Mouse (Mus musculus) brain, embryonic 14.5 days (tissue): Measurements from ENCODE around the gene 1700024G13Rik. TPM values are rescaled to one million over a fixed set of nuclear protein-coding genes. Genes with fewer than 3 reads are reported as not detected.
"Not testable (repeated sequence)": the region's sequence is repeated elsewhere in the genome, so short reads cannot be mapped to it uniquely, and the experiment has no call there.

Experiments
- DNase-seq: peaks from one replicate; pipeline ENCODE4 v3.0.0-alpha.2; 2011; ENCODE audit warnings: low read depth
- CTCF ChIP-seq: fragments of 200-500 bp; IDR thresholded peaks from 2 replicates; pipeline ENCODE4 v1.5.1; 2012; ENCODE audit warnings: inconsistent platforms, mild to moderate bottlenecking, moderate library complexity, borderline replicate concordance; ENCODE audit not compliant: insufficient read depth, insufficient read length; ENCODE audit errors: extremely low read depth
- POLR2A ChIP-seq: fragments of 200-500 bp; IDR thresholded peaks from 2 replicates; pipeline ENCODE4 v1.6.1; 2012; ENCODE audit warnings: mild to moderate bottlenecking, inconsistent platforms, borderline replicate concordance; ENCODE audit not compliant: poor library complexity, insufficient read depth, insufficient read length, severe bottlenecking; ENCODE audit errors: extremely low read depth
- polyA plus RNA-seq: library from polyadenylated mRNA; depleted of rRNA; stranded (reverse); fragments of >200 nt; gene quantifications from 2 replicates; pipeline ENCODE4 v1.2.3, GENCODE M21; 2012

Gene 1700024G13Rik
- polyA plus RNA-seq, 1 experiment = 0.67 TPM

DNA sequence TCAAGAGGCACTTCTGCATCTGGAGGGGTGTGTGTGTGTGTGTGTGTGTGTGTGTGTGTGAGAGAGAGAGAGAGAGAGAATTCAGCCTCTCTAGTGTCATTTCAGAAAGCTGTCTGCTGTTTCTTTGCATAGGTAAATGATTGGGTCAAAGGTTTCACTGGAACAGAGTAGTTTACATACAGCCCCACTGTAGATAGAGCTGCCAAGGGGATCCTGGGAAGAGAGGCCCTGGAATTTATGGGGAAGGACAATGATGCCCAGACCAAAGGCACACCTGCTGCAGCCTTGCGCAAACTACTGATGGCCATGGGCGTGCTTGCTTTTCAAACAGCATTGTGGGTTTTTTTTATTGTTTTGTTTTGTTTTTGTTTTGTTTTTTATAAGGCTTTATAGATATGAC is 15.7 kb downstream of the 1700024G13Rik start:
- no peak for TF ChIP-seq POLR2A
- no peak for TF ChIP-seq CTCF
- DNase-seq = no peak

DNA sequence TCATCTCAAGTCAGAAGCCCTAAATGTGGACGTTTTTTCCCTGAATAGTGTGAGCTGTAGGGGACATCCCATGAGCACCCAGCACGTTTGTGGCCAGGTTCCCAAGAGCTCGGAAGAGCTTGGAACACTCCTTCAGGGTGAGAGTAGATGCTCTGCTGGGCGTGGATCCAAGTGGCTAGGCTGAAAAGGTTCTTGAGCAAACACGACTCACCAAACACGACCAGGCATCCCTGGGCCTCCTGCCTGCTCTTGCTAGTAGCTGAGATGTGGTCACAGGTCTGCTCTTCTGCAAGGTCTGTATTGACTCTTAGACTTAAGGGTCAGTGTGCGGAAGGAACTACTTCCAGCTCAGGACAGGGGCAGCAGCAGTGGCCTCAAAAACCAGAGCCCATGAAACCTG is 18.4 kb downstream of the 1700024G13Rik start:
- no peak for DNase-seq
- TF ChIP-seq CTCF (no peak), POLR2A (no peak)

DNA sequence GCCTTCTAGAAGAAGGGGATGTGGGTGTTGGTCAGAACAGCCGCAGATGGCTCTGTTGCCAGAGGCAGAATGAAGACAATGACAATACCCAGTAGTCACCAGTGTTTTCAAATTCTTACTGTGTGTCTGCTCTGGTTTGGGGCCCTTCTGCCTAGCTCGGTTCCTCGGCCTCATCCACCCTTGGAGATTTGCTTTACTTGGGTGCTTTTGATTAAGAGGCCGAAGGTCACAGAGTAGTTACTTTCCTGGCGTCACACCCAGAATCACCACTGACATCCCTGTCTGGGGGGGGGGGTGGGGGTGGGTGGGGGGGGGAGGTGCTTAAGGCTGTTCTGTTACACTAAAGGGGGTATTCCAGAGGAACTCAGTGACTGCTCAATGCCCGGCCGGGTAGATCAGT is 23.8 kb downstream of the 1700024G13Rik start:
- TF ChIP-seq POLR2A = no peak
- no peak for TF ChIP-seq CTCF
- DNase-seq = no peak

DNA sequence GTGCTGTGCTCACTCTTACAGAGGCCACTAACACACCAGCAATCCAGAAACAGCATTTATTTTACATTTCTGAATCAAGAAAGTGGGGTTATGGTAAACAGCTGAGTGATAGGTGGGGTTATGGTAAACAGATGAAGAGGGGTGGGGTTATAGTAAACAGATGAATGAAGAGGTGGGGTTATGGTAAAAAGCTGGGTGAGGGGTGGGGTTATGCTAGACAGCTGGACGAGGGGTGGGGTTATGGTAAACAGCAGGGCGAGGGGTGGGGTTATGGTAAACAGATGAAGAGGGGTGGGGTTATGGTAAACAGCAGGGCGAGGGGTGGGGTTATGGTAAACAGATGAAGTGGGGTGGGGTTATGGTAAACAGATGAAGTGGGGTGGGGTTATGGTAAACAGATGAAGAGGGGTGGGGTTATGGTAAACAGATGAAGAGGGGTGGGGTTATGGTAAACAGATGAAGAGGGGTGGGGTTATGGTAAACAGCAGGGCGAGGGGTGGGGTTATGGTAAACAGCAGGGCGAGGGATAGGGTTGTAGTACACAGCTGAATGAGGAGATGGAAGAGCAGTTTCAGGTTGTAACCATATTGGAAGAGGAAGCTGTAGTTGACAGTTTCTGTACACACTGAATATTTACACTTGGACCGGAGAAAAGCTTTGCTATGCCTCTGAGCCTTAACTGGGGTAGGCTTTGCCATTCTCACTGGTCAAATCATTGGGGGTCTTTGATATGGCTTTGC is 36.8 kb downstream of the 1700024G13Rik start:
- not testable (repeated sequence) for DNase-seq

DNA sequence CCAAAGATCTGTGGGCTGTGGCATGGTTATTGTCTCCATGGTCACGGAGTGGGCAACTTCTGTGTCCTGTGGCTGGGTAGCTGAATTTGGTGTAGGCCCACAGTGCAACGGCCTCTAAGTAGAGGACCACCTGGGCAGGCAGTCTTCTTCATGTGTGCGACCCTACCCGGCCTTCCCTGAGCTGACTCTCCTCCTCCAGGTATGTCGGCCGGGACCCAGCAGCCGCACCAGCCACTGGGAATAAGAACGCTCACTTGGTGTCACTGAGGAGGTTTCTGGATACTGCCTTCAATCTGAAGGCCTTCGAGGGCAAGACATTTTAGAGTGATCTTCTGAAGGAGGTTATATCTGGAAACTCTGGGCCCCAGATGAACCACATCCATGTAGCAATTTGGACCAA is 40.9 kb downstream of the 1700024G13Rik start:
- DNase-seq = no peak
- TF ChIP-seq POLR2A (no peak), CTCF (no peak)

DNA sequence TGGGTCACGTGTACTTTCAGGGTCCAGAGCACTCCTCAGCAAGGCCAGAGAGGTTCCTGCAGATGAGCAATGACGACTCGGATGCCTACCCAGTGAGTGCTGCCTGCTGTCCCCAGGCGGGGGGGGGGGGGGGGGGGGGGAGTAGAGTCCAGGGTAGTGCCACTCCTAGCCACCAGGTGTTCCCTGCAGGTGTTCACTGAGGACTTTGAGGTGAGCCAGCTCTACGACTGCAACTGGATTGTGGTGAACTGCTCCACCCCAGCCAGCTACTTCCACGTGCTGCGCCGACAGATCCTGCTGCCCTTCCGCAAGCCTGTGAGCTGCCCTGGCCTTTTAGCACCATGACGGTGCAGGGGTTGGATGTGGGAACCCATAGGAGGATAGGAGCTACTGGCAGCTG is 43.5 kb downstream of the 1700024G13Rik start:
- TF ChIP-seq POLR2A = no peak
- no peak for TF ChIP-seq CTCF

DNA sequence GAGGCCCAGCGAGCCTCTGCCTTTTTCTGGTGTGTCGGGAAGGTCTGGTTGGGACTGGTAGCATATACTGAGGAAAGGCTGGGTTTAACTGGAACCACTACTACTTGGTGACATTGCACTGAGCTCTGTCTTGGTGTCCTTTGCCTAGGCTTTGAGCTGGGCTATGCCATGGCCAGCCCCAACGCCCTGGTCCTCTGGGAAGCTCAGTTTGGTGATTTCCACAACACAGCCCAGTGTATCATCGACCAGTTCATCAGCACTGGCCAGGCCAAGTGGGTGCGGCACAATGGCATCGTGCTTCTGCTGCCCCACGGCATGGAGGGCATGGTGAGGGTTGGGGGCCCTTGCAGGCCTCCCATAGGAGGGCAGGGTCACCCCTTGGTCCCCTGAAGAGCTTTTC is 44.0 kb downstream of the 1700024G13Rik start:
- TF ChIP-seq POLR2A (no peak), CTCF (no peak)
- no peak for DNase-seq

More for the DNA sequence above, 43.5 kb downstream of the 1700024G13Rik start:
- no peak for DNase-seq

DNA sequence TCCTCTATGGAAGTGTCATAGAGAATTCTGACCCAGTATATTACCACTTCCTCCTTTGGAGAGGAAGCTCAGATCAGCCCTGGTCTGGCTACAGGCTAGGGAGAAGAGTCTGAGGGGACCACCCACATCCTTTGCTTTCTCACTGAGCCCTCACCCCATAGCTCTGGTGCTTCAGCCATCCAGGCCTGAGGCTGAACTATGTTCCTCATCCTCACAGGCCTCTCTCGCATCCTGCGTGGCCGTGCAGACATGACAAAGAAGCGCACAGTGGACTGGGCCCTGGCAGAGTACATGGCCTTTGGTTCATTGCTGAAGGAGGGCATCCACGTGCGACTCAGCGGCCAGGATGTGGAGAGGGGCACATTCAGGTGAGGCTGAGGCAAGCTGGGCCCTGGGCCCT is 46.4 kb downstream of the 1700024G13Rik start:
- no peak for DNase-seq
- TF ChIP-seq CTCF (no peak), POLR2A (no peak)

DNA sequence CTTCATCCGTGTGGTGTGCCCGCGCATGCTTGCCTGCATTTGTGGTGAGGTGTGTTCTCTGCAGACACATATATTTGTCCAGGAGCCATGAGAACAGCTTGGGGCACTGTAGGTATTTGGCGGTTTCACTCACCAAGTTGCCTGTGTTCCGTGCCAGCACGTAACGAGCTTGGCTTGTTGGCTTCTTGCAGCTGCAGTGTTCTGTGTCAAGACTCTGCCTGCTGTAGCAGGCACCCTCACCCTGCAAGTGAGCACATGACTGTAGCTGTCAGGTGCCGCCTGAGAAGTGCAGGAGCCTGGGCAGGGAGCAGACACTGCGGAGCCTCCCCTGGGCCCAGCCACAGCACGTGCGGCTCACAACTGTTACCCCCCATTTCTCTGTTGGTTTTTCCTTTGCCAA is 51.6 kb downstream of the 1700024G13Rik start:
- DNase-seq = peak; percentile 66
- TF ChIP-seq POLR2A = no peak
- no peak for TF ChIP-seq CTCF

DNA sequence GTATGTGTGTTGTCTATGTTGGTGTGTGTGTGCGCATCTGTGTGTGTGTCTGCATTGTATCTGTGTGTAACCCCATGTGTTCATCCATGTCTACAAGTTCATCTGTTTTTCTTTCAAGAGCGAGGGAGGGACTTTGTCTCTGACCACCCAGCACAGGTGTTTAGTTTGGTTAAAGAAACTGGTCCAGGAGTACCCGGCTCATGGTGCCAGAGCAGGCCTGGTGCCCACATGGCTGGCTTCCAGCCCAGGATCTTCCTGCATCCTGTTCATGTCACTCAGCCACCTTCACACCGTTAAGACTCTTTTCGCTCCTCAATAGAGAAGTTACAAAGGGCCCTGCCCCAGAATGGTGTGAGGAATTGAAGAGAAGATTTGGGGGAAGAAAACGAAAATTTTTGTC is 52.2 kb downstream of the 1700024G13Rik start:
- DNase-seq = peak; percentile 13
- TF ChIP-seq CTCF (no peak), POLR2A (no peak)

DNA sequence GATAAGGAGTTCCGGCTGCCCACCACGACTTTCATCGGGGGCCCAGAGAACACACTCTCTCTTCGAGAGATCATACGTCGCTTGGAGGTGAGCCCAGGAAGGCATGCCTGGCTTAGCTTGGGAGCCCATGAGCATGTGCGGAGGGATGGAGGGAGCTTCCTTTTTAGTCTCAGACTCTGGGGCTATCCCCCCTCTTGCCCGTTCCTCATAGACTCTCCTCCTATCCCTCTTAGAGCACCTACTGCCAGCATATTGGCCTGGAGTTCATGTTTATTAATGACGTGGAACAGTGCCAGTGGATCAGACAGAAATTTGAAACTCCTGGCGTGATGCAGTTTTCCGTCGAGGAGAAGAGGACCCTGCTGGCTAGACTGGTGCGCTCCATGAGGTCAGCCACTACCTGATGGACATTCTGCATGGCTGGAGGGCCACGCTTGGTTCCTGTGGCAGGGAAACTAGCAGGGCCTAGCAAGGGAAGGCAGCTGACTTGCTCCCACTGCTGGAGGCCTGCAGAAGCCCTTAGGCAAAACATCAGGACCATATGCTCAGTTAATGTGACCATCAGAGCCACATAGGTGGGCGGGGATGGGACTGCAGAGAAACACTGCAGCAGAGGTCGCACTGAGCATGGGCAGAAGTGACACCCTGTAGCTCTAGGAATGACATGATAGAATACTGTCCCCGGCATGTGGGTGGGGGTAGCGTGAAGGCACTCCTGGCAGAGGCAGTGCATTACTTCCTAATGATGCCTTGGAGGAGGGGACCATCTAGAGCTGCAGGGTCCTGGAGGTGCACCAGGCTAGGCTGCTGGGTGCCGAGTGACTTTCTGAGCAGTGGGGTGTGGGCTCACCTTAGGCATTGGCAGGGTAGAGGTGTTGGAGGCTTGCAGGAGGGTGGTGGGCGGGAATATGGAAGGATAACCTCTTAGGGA is 55.4 kb downstream of the 1700024G13Rik start:
- TF ChIP-seq CTCF (no peak), POLR2A (no peak)
- DNase-seq = peak; percentile 70

DNA sequence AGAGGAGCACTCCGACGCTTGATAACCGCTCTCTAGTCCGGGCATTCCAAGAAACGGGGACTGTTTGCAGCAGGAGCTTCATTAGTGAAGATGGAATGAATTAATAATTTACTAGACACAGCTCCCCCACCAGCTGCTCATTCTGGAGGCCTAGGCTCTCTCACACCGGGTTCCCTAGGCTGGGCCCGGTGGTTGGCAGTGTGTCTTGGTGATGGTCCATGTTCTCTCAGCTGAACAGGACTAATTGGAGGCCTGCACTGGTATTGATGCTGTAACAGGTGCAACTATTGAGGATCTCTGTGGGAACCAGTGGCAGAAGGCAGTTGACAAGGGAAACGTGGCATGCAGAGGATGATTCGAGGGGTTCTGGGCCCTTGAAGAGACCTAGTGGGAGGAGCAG is 60.8 kb downstream of the 1700024G13Rik start:
- TF ChIP-seq CTCF (no peak), POLR2A (no peak)
- peak; percentile 34 for DNase-seq
